Mouse (Mus musculus) spleen, adult 2 months (tissue): ENCODE measurements around the gene Ranbp3. TPM values are rescaled to one million over a fixed set of nuclear protein-coding genes. Genes with fewer than 3 reads are reported as not detected.

Experiments
- DNase-seq, 2 experiments: peaks; one replicate each; pipeline versions ENCODE4 v3.0.0 to v3.0.0-alpha.2; 2012 to 2021; ENCODE audit warnings: low spot score in 2 of 2, low read depth in 1 of 2
- H3K27ac ChIP-seq: fragments of 200-500 bp; 2 replicates; pipeline ENCODE4 v1.5.1; 2012; ENCODE audit warnings: low read length, inconsistent platforms; ENCODE audit not compliant: insufficient read depth
- H3K27me3 ChIP-seq: fragments of 200-500 bp; 2 replicates; pipeline ENCODE4 v1.6.1; 2012; ENCODE audit warnings: mild to moderate bottlenecking, moderate library complexity, low read length, inconsistent platforms; ENCODE audit not compliant: control insufficient read depth, insufficient read depth
- H3K36me3 ChIP-seq: fragments of 200-500 bp; 2 replicates; pipeline ENCODE4 v1.6.1; 2012; ENCODE audit warnings: mild to moderate bottlenecking, low read length, inconsistent platforms; ENCODE audit not compliant: control insufficient read depth, insufficient read depth
- H3K4me1 ChIP-seq: fragments of 200-500 bp; 2 replicates; pipeline ENCODE4 v1.6.1; 2011; ENCODE audit warnings: inconsistent platforms; ENCODE audit not compliant: control insufficient read depth, insufficient read depth, insufficient read length
- H3K4me3 ChIP-seq: fragments of 200-500 bp; 2 replicates; pipeline ENCODE4 v1.5.1; 2011; ENCODE audit warnings: mild to moderate bottlenecking, inconsistent platforms; ENCODE audit not compliant: insufficient read depth, insufficient read length; ENCODE audit errors: extremely low read depth
- CTCF ChIP-seq: fragments of 200-500 bp; IDR thresholded peaks from 2 replicates; pipeline ENCODE4 v1.5.1; 2011; ENCODE audit warnings: mild to moderate bottlenecking, inconsistent platforms; ENCODE audit not compliant: insufficient read depth, insufficient read length, insufficient replicate concordance; ENCODE audit errors: extremely low read depth
- POLR2A ChIP-seq: fragments of 200-500 bp; IDR thresholded peaks from 2 replicates; pipeline ENCODE4 v1.6.1; 2011; ENCODE audit warnings: low read depth, low read length, inconsistent platforms
- WGBS: fragments of 180-500 bp; shearing (Covaris S2); methylation state at CpG from one replicate; pipeline ENCODE4 v1.1.7; 2018; 5-methylcytosine and 5-hydroxymethylcytosine counted together
- polyA plus RNA-seq: library from polyadenylated mRNA; depleted of rRNA; stranded (reverse); fragments of >200 nt; gene quantifications from 2 replicates; pipeline ENCODE4 v1.2.3, GENCODE M21; 2012

The Ranbp3 gene
- polyA plus RNA-seq, 1 experiment = 72.6 TPM

DNA sequence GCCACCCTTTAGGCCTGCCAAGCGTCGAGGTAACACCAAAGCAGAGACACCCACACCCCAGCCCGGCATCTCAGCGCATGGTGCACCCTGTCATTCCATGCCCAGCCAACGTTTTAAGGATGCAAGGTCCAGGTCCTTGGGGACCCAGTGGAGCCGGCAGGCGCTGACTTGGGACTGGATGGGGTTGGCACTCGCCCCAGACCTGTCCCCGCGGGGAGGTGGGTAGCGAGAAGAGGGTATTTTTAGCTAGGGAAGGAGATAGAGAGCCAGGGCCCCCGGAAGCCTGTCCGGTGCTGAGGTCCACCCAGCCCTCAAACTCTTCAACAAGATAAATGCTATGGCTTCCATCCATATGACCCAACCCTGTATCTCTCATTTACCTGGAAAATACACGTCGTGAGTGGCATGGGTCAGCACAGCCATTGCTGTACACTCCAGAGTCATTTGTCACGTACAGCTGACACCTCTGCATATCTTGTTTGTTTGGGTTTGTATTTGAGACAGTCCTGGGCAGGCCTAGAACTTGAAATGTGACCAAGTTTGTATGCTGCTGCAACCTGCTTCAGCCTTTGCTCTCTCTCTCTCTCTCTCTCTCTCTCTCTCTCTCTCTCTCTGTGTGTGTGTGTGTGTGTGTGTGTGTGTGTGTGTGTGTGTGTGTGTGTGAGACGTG lies 67.2 kb downstream of the Ranbp3 start:
- 85% methylated on average over 17 of the region's 17 CpGs for WGBS
- Histone ChIP-seq H3K27ac (no peak overlapping the region), H3K27me3 (no peaks in the 10 kb centered on the region), H3K4me1 (no peaks in the 10 kb centered on the region), H3K4me3 (no peak overlapping the region), H3K36me3 (no peaks in the 10 kb centered on the region)
- TF ChIP-seq CTCF (no peak), POLR2A (no peak)
- no peak for DNase-seq

DNA sequence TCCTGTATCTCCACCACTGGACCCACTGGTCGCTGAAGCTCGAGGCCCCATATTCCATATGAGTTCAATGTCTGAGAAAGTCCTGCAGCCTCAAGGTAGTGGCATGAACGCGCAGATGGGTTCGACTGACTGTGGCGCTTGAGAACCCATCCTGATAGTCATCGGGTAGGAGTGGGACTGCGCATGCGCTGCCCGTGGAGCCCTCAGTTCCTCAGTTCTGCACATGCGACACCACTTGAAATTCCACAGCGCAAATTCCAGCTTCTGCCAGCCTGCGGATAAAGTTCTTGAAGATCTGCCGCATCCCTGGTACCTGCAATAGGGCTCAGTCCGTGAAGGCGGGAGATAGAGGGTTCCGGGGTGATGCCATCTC lies 67.7 kb downstream of the Ranbp3 start:
- no peak for TF ChIP-seq CTCF
- no peak for TF ChIP-seq POLR2A
- Histone ChIP-seq H3K27me3 (no peaks in the 10 kb centered on the region), H3K36me3 (no peaks in the 10 kb centered on the region), H3K4me1 (no peaks in the 10 kb centered on the region), H3K27ac (no peak overlapping the region), H3K4me3 (no peak overlapping the region)
- 88% methylated on average over 17 of the region's 17 CpGs for WGBS
- no peak for DNase-seq

DNA sequence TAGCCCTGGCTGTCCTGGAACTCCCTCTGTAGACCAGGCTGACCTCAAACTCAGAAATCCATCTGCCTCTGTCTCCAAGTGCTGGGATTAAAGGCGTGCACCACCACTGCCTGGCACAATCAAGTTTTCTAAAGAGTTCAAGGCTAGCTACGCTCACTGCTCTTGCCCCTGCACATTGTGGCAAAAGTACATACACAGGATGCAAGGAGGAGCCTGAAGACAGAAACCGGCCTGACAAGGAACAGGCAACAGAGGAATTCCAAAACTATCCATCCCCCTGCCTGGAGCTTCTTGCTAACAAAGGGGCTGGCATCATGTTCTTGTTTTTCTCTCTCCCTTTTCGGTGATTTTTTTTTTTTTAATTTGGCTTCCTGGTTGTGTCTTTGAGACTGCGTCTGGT lies 71.1 kb downstream of the Ranbp3 start:
- no peaks in the 10 kb centered on the region for H3K36me3 ChIP-seq
- TF ChIP-seq POLR2A (no peak), CTCF (no peak)
- H3K27ac ChIP-seq = no peak overlapping the region
- 36% methylated on average over 5 of the region's 5 CpGs for WGBS
- H3K4me3 ChIP-seq = no peak overlapping the region
- H3K4me1 ChIP-seq = no peaks in the 10 kb centered on the region
- no peak for DNase-seq
- no peaks in the 10 kb centered on the region for H3K27me3 ChIP-seq

DNA sequence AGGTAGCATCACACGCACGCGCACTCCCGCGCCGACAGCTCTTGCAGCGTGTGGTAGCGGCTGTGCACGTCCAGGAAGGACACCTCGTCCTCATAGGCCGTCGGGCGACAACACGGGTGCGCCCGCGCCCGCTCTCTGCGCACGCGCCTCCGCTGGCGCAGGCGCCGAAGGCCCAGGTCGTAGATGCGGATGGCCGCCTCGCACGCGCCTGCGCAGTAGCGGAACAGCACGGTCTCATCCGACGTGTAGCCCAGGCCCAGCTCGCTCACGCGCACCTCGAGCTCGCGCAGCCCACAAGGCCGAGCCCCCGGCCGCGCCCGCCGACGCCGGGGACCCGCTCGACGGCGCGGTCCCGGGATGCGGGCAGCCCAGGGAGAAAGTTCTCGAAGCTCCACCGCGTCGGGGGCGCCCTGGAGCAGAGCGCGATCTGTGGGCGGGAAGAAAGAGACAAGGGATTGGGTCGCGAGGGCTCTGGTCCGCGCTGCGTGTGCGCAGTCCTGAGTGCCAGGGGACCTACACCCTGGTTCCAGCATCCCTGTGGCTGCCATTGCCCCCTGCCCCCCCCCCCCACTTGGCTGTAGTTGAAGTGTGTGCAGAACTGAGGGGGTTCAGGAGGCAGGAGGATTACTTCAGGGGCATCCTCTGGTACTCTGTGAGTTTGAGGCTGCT lies 78.4 kb downstream of the Ranbp3 start:
- no peaks in the 10 kb centered on the region; the same call in 1 of the 2 replicates for H3K4me1 ChIP-seq
- no peak overlapping the region for H3K27ac ChIP-seq
- no peak for TF ChIP-seq POLR2A
- no peak for TF ChIP-seq CTCF
- no peak overlapping the region for H3K4me3 ChIP-seq
- no peak for DNase-seq
- WGBS = 46% methylated on average over 71 of the region's 71 CpGs
- no peaks in the 10 kb centered on the region for H3K36me3 ChIP-seq
- H3K27me3 ChIP-seq = peaks cover 14% of the 10 kb centered on the region

DNA sequence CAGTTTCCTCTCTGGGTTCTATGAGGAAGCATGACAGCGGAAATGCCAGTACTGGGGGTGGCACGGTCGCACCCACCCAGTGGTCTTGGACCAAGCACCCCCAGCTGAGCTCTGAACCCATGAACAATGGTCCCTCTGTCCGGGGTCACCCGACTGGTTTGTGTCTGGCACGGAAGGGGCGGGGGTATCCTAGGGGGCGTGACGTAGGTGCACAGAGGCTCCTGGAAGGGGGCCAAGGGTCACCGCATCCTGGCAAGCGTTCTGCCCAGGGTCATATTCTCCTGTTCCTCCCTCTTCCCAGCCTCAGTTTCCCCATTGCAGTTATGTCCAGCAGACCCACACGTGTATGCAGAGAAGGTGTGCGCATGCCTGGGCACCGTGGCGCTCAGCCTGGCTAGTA lies 80.4 kb downstream of the Ranbp3 start:
- Histone ChIP-seq H3K4me1 (peaks cover 8% of the 10 kb centered on the region; the same call in 1 of the 2 replicates), H3K36me3 (no peaks in the 10 kb centered on the region), H3K4me3 (no peak overlapping the region), H3K27ac (no peak overlapping the region), H3K27me3 (peaks cover 23% of the 10 kb centered on the region)
- no peak for TF ChIP-seq CTCF
- no peak for DNase-seq
- WGBS = 47% methylated on average over 14 of the region's 15 CpGs

DNA sequence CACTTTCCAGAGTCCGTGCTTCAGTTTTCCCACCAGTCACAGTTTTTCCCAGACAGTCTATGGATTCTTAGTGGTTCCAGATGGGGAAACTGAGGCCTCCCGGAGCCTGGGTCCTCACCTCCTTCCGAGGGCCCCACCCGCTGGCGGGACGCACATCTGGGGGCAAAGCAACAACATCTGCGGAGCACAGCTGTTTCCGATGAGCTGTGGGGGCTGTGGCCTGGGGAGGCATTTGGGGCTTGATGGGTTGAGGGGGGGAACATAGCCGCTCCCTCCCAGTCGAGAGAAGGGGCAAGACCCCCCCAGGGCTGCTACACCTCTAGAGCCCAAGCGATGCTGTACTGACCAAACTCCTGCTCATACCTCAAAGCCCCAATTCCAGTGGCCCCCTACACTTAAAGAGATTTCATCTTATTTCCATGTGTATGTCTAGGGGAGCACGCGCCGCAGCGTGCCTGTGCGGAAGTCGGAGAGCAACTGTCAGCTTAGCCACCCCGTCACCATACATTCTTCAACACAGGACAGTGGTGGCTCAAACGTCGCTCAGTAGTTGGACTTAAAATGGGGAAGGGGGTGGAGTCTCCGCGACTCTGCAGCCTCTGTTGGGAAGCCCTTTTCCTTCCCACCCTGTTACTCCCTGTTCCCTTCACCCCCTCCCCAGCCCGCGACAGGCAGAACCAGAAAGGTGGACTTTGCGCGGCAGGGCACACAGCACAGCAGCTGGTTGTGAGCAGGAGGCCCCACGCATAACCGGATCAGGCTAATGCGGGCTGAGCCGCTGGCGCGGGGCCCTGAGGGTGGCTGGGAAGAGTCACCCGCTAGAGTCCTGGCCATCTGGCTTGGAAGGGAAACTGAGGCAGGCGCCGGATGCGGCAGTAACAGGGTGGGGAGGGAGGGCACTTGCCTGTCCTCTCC lies 81.4 kb downstream of the Ranbp3 start:
- TF ChIP-seq POLR2A (no peak), CTCF (no peak)
- Histone ChIP-seq H3K4me3 (no peak overlapping the region), H3K27ac (no peak overlapping the region), H3K27me3 (peaks cover 23% of the 10 kb centered on the region), H3K36me3 (no peaks in the 10 kb centered on the region), H3K4me1 (peaks cover 8% of the 10 kb centered on the region; the same call in 1 of the 2 replicates)
- WGBS = 10% methylated on average over 36 of the region's 36 CpGs
- no peak for DNase-seq
